Mouse (Mus musculus) v-Abl transformed pro-B cells (cell line): ENCODE results near the gene Atp9a.

ENCODE experiments used
- in situ Hi-C, 2 experiments: fragments of 400-800 bp; cut with MboI; formaldehyde crosslinking; loops; one replicate each; pipeline ENCODE4 v1.15.1; 2025; ENCODE audit not compliant: unreplicated experiment in 2 of 2

The Atp9a gene

GRCm38 (mm10) chr2:168609653-168610248 is 132.5 kb downstream of the Atp9a start:
- in situ Hi-C loops, result no loop called here

GRCm38 (mm10) chr2:168608125-168608564 is 134.1 kb downstream of the Atp9a start:
- in situ Hi-C loops, result no loop called here

DNA sequence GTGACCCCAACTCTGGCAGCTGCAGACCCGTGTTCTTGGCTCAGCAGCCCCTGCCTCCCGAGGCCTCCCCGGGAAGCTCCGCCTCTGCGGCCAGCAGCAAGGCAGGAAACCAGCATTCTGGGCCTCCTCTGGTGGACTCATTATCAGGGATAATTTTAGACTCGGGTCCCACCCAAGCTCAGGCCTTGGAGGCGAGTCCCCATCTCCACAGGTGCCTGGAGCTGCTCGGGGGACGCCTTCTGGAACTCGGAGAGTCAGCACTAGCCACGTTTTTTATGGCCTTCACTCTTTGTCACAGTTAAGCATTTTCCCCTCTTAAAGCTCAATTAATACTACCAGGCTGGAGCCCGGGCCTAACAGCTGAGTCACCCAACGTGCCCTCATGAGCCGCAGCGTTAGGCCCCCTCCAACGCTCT is 137.5 kb downstream of the Atp9a start:
- in situ Hi-C loops, result no loop called here

DNA sequence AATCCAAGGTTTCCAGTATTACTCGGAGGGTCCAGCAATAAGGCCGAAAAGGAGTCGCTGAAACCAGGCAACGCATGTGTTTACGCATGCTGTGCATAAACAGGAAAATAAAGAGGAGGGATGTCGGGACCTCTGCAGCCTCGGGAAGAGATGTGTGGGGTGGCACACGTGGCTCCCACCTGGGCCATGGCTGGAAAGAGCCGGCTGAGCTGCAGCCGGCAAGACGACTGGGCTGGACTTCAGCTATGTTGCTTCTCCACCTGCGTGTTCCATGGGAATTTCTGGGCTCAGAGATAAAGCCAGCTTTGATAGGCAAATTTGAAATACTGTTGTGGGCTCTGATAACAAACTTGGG is 139.8 kb downstream of the Atp9a start:
- in situ Hi-C loops, result no loop called here

GRCm38 (mm10) chr2:168601491-168602386 is 140.5 kb downstream of the Atp9a start, which contains the start of gene Nfatc2:
Gene Nfatc2 (minus strand): TSS chr2:168601657.
- in situ Hi-C loops, result no loop called here

DNA sequence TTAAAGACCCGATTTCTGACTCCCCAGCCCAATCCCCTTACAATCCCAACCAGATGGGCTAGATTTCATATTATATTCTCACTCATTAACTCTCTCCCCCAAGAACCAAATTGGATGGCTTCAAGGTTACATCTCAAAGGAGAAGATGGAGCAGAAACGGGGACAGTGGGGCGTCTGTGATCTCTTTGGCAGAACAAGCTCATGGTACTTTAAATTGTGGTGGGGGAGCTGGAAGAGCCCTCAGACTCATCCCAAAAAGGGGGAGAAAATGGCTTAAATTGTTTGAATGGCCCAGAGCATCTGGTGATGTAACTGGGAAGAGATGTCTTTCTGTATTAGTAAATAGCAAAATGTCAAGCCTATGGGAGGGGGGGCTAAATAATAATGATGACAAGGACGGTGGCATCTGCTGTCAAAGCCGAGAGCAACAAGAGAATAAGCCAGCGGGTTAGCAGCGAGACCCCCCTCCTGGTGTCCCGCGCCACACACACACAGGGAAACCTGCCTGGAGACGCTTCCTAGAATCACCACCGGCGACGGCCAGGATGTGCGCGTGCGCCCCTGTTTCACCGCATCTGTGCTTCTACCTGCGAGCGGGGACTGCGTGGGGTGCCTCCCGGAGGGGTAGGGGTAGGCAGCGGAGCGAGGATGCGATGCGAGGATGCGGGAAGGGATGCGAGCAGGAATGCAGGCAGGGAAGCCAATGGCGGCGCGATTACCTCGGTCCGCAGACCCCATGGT is 141.3 kb downstream of the Atp9a start:
- in situ Hi-C loops, result no loop called here

GRCm38 (mm10) chr2:168595693-168596092 is 146.5 kb downstream of the Atp9a start:
- in situ Hi-C loops, result no loop called here

DNA sequence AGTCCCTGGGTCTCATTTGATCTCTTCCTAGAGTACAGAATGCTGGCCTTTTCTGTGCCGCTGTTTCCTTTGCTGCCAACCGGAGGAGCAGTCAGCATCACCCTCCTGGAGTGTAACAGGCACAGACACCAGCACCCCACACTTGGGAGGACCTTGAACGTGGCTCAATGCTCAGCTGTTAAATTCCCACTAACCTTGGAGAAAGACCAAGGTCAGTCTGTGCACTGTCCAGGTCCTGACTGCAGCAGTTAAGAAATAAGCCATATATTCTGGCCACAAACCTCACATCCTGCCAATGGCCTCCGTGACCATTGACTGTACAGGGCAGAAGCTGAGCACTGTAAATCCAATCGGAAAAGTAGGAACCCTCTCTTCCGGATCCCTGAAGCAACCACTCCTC is 148.5 kb downstream of the Atp9a start:
- in situ Hi-C loops, result no loop called here

GRCm38 (mm10) chr2:168593004-168593403 is 149.2 kb downstream of the Atp9a start:
- in situ Hi-C loops, result no loop called here

- in situ Hi-C loops, result no loop called here
Measured at GRCm38 (mm10) chr2:168591076-168591475, 151.1 kb downstream of the Atp9a start.

DNA sequence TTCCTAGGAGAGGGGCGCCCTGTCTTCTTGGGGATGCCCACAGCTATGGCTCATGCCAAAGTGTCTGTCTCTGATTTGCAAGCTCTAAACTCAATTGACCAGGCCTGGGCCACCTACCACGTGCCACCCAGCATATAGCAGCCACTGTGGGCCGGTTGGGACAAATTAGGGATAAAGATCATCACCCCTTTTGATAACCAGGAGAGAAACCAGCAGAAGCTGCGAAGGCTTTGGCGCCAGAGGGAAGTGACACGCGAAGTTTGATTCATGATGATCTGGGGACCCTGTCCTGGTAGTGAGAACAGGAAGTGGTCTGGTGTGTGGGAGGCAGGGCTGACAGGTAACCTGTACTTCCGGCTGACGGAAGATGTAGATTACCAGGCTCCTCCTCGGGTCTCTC is 151.7 kb downstream of the Atp9a start:
- in situ Hi-C loops, result no loop called here

DNA sequence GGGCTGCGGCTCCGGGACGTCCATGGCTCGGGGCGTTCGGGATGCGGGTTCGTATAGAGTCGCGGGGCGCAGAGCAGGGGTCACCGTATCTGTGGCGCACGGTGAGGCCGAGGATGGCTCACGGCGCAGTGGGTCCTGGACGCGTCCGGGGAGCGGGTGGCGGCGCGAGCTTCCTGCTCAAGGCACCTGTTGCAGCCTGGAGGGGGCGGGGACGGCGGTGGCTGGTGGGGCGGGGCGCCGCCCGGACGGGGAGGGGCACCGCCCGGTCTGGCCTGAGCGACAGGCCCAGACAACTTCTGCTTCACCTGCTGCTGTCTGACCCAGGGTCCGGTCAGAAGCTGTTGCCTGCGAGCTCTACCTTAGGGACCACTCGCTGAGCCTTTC is 152.0 kb downstream of the Atp9a start:
- in situ Hi-C loops, result no loop called here

- in situ Hi-C loops, result no loop called here
Measured at GRCm38 (mm10) chr2:168589368-168590167, 152.6 kb downstream of the Atp9a start.

DNA sequence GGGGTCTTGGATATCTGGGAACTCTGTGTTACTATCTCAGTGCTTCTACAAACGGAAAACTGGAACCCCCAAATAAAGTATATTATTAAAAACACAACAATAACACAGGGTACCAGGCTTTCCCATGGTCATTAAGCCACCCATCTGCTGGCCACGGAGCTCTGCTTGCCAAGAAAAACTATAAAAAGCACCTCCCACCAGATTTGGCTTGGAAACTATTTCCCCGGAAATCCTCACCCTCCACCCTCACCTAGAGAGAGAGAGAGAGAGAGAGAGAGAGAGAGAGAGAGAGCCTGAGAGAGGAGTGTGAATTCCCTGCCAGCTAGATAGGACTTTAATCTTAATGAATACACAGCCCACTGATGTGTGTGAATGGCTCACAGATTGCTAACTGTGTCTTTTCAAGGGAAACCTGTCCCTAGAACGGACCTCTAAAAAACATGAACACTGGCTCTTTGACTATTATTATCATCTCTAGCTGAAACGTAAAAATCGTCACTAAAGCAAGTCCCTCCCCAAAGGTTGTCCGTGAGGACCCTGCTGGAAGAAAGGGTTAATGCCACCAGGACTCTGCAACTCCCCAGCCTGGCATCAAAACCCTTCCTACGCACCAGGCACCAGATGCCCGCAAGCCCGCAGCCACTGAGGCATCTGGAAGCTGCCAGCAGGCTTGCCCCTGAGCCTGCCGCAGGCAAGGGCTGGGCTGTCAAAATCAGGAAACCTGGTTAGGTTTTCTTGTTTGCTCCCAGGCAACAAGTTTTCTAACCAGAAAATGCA is 153.4 kb downstream of the Atp9a start:
- in situ Hi-C loops, result no loop called here

GRCm38 (mm10) chr2:168587159-168587558 is 155.1 kb downstream of the Atp9a start:
- in situ Hi-C loops, result no loop called here

DNA sequence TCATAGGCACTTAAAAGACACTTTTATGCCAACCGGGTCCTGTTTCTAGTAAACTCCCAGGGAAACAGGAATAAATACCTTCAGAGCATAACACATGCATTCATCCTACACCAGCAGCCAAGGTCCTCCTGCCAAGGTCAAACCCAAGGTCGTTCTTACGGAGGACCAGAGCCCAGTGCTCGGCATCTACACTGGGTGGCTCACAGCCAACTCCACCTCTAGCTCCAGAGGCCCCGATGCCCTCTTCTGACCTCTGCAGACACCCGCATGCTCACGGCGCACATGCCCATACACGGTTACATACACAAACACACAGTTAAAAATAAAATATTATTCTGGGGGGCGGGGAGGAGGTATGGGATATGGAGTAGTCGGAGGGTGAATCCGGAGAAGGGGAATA is 155.7 kb downstream of the Atp9a start:
- in situ Hi-C loops, result no loop called here

- in situ Hi-C loops, result no loop called here
Measured at GRCm38 (mm10) chr2:168584857-168585256, 157.4 kb downstream of the Atp9a start.
